Mouse (Mus musculus) CD4-positive, CD25-positive, alpha-beta regulatory T cell, adult 2 months (primary cell): ENCODE data around the gene Ankfn1.

Experiments used
- DNase-seq: peaks from one replicate; pipeline ENCODE4 v3.0.0-alpha.2; 2012; ENCODE audit warnings: low read depth, low spot score

Ankfn1 gene

DNA sequence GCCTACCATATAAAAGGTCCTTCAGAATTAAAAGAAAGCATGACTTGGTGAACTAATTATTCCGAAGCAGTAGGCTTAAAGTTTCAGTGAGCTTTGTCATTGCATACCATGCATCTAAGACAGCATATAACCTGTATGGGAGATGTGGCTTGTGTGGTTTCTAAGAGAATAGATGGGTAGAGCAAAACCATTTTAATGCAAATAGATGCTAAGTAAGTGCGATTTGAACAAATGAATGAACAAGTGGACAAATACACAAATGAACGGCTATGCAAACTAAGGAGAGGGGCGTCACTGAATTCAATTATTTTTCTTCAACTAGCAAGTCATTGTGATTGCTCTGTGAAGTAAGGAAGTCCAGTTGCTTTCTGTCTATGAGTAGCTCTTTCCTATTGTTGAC lies 198.3 kb downstream of the Ankfn1 start:
- DNase-seq: no peak

DNA sequence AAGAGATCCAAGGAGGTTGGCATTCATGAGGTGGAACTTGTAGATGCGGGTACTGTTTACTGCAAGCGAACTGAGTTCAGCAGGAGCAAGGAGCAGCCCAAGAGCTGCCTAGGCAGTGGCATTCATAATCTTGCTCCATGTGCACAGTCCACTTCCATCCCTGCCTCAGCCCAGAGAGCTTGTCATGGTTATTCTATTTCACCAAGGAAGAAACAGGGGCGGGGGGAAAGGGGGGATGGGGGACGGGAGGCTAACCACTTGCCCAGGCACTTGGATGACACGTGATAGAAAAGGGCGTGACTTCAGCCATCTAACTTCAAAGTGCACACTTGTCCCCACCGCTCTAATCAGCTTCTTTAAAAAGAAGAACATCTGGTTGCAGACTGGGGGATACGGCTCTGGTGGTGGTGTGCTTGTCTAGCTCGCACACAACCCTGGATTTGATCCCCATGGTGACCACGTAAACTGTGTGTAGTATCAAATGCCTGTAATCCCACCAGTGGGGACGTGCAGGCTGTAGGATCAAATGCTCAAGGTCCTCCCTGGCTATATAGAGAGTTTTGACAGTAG lies 203.1 kb downstream of the Ankfn1 start:
- DNase-seq: no peak

DNA sequence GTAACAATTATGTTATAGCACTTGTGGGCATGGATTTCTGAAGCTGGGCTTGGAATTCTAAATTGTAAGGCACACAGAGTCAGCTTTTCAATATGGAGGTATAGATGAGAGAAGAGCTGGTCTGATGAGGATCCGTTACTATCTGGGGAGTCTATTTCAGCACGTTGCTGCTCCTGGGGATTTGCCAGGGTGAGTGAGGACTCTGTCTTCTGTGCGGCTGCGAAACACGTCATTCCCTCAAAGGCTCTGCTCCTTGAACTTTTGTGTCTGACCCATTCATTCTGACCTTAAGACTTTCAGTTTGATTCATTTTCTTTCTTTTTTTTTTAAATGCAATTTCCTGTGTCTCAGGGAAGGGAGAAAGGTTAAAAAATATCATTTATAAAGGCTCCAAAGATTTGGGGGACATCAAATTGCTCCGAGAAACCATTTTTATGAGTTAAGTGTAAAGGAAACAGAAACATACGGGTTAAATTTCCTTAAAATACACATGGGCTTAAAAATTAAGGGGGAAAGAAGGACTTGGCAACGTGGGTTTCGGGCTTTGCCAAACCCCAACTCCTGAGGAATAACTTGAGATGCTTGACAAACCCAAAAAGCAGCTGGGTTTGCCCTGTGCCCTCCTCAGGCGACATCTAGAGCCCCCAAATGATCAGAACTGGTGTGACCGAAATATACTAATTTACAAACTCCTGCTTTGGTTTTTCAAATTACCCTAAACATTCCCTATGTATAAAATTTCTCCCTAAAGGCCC lies 207.9 kb downstream of the Ankfn1 start:
- DNase-seq: no peak

DNA sequence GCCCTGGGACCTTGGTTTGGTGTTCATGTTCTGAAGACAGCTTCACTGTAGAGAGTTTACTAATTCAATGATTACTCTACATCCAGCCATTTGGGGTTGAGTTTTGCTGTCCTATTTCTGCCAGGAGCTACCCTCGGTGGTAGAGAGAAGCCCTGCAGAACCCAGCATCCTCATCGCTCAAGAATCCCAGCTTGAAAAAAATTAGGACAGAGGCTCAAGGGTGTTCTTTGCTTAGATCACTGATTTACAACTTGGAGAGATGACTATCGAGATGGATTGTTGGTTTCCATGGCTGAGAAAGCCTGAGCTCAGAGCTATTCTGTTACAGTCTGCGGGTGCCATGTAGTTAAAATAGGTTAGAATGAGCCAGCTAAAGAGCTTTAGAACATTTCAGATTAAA lies 209.2 kb downstream of the Ankfn1 start:
- no peak for DNase-seq

DNA sequence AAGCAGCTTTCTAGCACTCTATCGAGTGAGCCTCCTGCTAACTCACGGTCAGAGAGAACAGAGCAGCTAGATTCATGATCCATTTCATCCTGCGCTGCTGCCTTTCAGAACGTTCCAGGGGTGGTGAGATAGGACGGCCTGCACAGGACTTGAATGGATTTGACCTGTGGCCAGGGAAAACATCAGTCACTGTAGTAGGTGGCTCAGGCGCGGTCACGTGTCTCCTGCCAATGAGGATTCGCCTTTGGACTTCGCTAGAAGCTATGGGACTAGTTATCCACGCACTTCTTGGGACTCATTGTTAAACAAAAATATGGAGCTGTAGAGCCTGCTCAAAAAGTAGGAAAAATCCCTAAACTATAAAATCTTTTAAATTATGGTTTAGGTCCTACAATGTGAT lies 226.0 kb downstream of the Ankfn1 start:
- no peak for DNase-seq

DNA sequence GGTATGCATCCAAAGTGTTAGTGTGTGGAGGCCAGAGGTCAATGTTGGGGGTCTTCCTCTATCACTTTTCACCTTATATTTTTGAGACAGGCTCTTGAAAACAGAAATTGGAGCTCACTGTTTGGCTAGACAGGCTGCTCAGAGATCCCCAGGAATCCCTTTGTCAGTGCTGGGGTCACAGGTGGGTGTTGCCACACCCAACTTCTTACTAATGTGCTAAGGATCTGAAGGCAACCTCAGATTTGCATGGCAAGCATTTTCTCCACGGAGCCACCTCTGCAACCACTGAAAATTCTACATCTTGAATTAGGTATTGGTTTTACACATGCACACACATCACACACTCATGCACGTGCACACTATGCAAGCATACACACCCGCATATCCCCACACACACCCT lies 226.5 kb downstream of the Ankfn1 start:
- DNase-seq: no peak

DNA sequence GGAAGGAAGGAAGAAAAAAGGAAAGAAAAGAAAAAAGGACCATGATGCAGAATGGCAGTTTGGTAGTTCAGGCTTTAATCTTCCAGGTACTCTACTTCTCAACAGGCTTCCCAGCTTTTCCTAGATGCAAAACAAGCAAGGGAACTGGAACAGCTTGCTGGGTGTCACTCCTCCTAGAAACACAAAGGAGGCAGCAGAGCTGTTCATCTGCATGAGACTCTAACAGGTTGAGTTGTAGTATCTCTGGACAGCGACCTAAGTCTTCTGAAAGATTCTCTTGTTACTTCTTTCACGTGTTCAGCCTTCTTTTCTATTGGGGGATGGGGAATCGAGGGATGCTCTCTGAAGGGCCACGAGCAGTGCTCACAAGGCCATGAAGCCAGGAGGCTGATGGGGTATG lies 228.7 kb downstream of the Ankfn1 start:
- no peak for DNase-seq

DNA sequence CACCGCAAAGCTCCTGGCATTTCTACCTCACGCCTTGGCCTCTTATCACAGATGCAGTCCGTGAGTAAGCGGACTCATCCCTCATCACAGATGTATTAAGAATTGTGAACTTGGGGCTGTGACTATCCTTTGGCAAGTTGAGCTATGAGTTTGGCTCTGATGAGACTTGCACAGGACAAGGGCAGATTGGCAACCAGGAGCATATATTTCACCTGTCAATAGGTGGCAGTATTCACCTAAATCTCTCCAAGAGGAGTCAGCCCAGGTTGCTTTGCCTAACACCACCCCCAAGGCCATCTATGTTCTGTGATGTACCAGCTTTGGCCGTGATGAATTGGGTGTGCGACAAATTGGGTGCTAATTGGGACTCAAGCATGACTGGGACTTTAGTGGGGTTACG lies 231.3 kb downstream of the Ankfn1 start:
- no peak for DNase-seq

DNA sequence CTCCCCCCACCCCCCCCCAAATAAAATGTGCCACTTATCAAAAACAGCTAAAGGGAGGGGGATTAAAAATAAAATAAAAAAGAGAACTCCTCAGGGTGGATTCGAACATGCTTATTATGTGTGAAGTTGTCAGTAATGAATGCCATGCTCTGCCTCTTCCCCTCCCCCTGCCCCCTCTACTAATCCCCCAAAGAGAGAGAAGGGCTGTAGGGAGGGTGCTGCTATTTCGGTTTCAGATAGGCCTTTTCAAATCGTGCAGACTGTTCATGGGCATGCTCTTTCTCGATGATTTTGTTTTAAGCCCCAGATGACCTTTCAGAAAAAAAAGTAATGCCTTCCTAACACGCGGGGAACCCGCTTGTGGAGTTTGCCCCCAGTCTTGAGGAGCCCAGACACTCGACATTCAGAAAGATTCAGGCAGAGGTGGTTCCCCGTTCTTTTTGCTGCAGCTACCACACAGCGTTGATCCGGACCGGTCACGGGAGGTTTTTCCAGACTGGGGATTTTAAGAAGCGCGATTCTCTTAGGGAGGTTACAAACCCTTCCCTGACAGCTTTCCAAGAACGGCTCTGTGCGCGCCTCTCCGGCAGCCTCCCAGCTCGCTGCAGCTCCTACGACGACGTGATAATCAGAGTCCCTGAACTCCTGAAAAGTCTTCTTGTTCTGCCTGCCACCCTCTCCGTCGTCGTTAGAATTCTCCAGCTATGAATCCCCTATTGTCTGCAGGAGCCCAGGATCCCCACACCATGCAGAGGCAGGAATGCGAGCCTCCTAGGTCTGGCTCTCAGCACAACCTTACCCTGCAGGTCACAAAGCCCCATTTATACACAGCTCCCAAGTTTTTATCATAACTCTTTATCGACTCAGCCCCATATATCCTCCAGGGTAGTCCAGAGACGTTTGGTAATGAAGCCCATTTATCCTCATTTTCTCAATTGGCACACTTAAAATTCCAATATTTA lies 232.3 kb downstream of the Ankfn1 start:
- no peak for DNase-seq

DNA sequence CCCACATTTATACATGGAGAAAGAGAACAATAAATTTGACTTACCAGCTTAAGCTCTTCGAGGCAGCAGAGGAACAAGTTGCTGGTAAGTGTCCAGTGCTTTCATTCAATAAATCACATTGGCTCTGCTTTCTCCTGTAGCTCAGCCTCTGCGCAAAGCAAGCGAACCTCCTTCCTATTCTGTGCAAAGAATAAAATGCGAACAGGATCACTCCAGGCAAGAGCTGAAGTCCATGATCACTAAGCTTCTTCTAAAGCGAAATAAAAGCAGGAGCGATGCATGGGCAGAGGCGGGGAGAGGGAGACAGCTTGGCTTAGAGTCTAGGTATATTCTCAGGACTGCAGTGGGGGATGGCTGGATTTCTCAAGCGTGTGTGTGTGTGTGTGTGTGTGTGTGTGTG lies 239.1 kb downstream of the Ankfn1 start:
- DNase-seq: no peak

DNA sequence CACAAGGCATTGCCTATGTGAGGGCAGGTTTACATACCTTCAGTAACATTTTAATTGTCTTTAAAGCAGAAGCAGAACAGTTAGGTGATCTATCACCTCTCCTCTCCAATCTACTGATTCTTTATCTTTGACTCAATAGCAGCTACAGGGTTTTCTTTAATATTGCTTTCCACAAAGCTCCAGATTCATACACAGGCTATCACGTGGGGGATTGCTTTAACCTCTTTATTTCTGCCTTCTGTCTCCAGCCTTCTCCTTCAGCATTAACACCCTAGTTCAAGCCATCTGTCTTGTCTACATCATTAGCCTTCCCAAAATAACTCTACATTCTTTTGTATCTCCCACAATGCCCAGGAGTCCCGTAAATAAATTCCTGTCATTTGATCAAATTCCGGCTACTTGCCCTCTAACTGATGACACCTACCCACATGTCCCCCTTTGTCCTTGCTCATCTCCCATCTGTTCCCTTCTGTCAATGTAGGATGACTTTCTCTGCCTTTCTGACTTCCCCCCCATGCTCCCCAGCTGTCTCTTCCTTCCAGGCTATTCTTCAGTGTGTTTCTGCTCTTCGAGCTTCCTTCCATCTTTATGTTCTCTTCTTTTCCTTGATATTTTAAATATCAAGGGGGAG lies 249.5 kb downstream of the Ankfn1 start:
- DNase-seq: no peak

DNA sequence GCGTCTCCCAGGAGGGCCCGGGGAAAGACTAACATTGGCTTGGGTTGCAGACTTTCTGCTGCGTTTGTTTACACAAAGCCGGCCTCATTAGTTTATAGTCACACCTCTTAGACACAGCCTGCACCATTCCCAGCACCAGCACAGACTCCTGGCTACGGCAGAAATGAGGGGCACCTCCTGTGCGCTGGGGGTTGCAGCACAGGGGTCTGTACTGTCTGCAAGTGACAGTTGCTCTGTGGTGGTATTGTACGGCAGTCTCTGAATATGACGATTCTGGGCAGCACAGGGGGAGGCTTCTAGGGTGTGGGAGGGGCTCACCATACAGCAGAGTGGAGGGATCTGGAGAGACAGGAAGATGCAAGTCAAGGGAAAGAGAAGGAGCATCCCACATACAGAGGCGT lies 262.0 kb downstream of the Ankfn1 start:
- DNase-seq: no peak

DNA sequence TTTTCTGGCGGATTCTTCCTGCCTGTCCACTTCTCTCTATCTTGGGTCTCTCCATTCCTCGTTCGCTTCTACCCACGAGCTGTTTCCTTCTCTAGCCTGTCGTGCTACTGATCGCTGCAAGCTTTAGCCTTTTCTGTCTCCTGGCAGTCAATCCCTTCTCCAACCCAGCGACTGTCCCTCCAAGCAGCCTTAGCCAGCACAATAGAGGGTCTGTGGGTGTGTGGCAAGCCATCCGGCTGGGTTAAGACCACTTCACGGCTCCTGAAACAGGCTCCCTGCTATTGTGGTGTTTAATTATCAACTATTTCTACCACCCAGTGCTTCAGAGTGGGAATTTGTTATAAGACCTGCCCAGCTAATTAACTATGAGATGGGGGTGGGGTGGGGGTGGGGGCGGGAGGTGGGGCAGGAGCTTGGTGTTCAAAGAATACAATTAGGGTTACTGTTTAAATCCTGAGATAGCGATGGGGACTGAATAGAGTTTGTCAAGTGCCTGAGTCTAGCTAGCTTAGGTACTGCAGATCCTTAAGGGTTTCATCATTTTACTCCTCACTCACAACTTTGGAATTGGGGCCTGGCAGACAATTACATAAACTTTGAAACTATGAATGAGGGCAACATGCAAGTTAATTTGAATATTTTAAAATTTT lies 268.7 kb downstream of the Ankfn1 start:
- DNase-seq: no peak

DNA sequence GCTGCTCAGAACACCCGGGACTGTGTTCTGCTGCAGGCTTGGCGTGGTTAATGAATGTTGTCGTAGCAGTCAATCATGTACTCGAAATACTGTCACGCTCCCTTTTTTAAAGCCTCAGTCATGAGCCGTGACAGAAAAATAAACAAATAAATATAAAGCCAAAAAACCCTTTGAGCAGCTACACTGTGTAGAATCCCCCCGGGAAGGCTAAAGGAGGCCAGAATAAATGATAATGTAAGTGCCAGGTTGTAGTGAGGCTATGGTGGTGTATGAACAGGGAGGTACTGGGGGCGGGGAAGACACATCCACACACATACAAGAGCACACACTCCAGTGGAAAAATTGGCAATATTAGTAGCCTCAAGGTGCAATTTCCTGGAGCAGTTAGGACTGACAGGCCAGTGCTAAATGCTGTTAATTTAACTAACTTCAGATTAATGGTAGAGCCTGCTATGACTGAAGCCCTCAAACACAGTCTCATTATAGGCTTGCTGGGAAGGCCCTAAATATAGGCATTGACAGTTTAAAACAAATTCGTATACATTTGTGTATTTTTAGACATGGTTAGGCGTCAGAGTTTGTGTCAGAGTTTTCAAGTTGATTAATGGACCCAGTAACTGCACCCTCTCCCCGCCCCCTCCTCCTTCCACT lies 270.7 kb downstream of the Ankfn1 start:
- no peak for DNase-seq

DNA sequence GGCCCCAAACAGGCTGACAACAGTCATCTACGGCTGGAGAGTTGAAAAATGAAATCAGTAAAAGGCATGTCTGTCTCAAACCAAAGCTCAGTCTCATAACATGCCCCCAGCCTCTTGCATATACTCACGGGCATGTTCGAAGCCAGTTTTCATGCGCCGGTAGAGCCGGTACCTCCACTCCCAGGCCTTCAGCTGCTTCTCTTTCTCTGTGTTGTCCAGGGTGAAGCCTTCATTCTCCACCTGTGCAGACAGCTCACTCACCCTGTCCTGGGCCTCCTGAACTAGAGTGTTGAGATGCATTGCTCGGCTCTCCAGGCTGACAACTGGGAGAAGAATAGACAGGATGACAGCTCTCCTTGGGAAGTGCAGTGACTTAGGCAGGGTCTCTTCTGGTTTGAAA lies 272.4 kb downstream of the Ankfn1 start:
- DNase-seq: no peak

DNA sequence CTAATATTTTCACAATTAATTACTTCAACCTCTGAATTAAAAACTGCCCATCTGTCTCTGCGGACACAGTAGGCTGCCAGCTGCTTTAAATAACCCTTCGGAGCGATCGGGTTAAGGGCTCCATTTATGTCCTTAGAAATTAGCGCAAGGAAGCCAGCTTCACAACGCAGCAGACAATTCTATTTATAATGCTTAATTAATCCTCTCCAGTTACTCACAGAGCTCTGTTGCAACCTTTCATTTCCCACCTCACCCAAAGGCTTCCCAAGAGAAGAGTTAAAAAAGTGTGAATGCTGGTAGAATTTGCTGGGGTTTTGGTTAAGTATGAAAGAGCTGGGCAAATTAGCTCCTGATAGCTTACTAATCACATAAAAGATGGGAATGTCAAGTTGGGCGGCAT lies 275.7 kb downstream of the Ankfn1 start:
- no peak for DNase-seq

DNA sequence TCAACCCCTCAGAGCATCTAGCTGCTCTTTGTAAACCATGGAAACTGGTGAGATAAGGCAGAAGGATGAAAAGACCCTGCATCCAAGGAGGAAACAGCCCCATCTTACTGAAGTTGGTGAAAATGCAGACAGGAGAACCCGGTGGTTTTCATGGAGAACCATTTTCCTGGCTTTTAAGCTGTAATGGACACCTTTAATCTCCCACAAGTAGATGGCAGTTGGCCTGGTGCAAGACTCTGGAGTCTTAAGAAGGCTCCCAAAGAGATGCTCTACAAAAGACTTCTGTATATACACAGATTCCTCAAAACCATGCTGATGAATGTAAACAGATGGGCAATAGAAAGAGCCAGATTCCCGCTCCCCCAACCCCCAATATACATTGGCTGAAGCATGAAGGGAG lies 276.5 kb downstream of the Ankfn1 start:
- no peak for DNase-seq

DNA sequence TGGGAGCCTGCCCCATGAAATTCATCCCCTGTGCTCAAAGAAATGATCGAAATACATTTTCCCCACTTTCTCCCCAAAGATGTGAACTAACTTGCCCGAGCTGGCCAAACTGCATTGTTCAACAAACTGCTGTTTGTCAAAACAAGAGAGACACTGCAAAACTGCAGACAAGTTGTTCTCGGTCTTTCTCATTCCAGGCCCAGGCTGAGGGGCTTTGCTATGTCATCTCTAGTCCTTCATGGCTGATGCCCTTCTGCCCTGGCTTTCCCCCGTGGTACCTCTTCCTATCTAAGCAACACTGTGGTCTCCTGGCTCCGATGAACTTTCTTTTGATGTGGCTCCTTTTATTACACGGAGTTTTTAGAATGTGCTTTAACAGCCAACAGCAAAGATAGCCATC lies 296.4 kb downstream of the Ankfn1 start:
- DNase-seq: no peak

DNA sequence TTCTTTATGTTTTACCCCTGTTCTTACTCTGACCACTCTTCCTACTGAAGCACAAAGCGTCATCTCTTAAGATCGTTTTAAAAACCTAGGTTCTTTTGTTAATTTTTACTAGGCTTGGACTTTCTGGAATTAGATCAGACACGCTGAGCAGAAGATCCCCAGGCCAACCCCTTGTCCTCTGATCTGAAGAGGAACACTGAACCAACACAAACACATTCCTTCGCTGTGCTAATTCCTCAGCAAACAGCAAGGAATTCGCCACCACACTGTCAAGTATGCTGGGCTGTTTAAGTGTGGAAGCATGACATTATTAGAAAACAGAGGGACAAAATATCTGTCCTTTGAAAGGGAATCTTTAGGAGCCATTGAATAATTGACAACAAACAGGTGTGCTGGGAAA lies 300.5 kb downstream of the Ankfn1 start:
- no peak for DNase-seq

DNA sequence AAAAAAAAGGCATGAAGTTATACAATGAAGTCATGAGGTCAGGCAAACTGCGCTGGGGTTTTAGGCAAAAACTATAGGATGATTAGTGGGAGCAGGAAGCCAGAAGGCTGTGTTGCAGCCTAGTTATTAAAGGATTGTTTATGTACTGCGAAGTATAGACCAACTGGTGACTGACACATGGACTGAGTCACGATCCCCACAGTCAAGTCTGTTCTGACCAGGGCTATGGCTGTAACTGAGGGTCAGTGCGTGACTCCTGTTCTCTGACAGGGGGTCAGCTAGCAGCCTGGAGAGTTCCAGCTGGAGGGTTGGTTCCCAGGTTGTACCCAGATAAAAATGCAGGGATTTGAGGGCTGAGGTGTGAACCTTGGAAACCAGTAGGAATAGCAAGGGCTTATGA lies 301.4 kb downstream of the Ankfn1 start:
- no peak for DNase-seq

DNA sequence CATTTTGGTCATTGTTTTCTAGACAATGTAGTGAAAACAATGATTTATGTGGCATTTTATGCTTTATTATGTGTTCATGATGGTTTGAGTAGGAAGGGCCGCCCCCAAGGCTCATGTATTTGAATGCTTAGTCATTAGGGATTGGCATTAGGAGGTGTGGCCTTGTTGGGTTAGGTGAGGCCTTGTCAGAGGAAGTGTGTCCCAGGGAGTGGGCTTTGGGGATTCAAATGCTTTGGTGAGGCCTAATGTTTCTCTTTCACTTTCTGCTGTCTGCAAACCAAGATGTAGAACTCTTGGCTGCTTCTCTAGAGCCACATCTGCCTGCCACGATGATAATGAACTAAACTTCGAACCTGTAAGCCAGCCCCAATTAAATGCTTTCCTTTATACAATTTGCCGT lies 304.6 kb downstream of the Ankfn1 start:
- DNase-seq: no peak
